Mouse (Mus musculus) gonadal fat pad, adult 2 months (tissue): ENCODE results near the gene Zfp36. TPM values are rescaled to one million over a fixed set of nuclear protein-coding genes. Genes with fewer than 3 reads are reported as not detected.

Experiments used
- DNase-seq: peaks from one replicate; pipeline ENCODE4 v3.0.0-alpha.2; 2012; ENCODE audit warnings: low read depth
- polyA plus RNA-seq: library from polyadenylated mRNA; depleted of rRNA; stranded (reverse); fragments of >200 nt; gene quantifications from 2 replicates; pipeline ENCODE4 v1.2.3, GENCODE M21; 2012; rRNA removed

Gene Zfp36
- polyA plus RNA-seq, 1 experiment, result 37.7 TPM

DNA sequence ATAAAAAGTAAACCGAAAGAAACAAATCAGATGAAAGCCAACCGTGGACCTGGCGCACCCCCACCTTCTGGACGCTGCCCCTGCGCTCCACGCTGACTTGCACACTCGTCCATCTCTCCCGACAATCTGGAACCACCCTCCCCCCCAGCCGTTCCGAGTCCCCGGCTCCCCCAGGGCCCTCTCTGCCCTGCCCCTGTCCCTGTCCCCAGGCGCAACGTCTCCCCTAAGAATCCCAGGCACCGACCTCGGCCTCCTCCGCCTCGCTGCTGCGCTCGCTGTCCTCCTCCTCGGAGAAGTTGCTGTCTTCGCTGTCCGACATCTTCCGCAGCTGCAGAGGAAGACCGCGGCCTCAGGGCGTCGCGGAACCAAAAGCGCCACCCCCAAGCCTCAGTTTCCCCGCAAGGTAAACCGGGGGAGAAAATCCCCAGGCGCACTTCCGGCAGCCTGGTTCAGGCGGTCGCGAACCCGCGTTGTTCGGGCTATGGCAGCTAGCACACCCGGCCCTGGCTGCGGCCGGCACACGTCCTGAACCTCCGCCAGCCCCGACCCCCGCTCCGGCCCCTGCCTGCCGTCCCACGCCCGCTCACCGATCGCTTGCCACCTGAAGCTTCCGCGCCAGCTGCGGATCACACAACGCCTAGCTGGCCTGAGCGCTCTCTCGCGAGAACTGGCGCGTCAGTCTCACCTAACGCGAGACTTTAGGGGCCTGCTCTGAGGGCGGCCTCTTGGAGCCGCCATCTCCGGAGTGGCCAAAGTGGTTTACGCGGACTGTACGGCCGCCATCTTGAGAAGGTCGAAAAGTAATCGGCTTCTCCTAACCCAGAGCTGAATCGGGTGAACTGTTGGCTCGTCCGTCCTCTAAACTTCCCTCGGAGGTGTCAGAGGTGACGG is 41.7 kb downstream of the Zfp36 start, which contains the start of gene Supt5:
Gene Supt5 (minus strand): TSS at position 639 of the 891 bp plus-strand sequence.
- DNase-seq, result peak; percentile 87

- no peak for DNase-seq
These were observed 44.6 kb downstream of the Zfp36 start for GRCm38 (mm10) chr7:28335471-28335870.

- no peak for DNase-seq
These were observed 45.5 kb downstream of the Zfp36 start for GRCm38 (mm10) chr7:28334534-28334933.

- DNase-seq, result no peak
These were observed 51.8 kb downstream of the Zfp36 start for GRCm38 (mm10) chr7:28328260-28328659.

Other genes with a start within 250 kb of the Zfp36 start
- 34.6 and 54.2 TPM in 2 replicates for gene Fbl, start 210.5 kb downstream of the Zfp36 start, polyA plus RNA-seq
- gene Dyrk1b, start 200.8 kb downstream of the Zfp36 start, polyA plus RNA-seq, result 23.6 and 30.9 TPM in 2 replicates
- gene Eid2, start 112.4 kb downstream of the Zfp36 start, polyA plus RNA-seq, result 6.4 and 7.2 TPM in 2 replicates
- 7.9 and 11.4 TPM in 2 replicates for gene Eid2b, start 102.5 kb downstream of the Zfp36 start, polyA plus RNA-seq
- gene Selenov, start 89.1 kb downstream of the Zfp36 start, polyA plus RNA-seq, result 1.0 and 1.2 TPM in 2 replicates
- 0.11 TPM in 2 replicates for gene Dll3, start 78.0 kb downstream of the Zfp36 start, polyA plus RNA-seq
- gene Timm50, start 68.2 kb downstream of the Zfp36 start, polyA plus RNA-seq, result 81.9 and 89.8 TPM in 2 replicates
- gene Supt5, start 41.5 kb downstream of the Zfp36 start, polyA plus RNA-seq, result 106 and 108 TPM in 2 replicates
- 901 and 971 TPM in 2 replicates for gene Rps16, start 29.6 kb downstream of the Zfp36 start, polyA plus RNA-seq
- 21.5 and 25.0 TPM in 2 replicates for gene Plekhg2, start 7.7 kb downstream of the Zfp36 start, polyA plus RNA-seq
- gene Med29, start 12.5 kb upstream of the Zfp36 start, polyA plus RNA-seq, result 49.8 and 58.9 TPM in 2 replicates
- gene Paf1, start 12.7 kb upstream of the Zfp36 start, polyA plus RNA-seq, result 78.0 and 96.3 TPM in 2 replicates
- 8.6 and 10.3 TPM in 2 replicates for gene Gmfg, start 57.2 kb upstream of the Zfp36 start, polyA plus RNA-seq
- gene Lrfn1, start 71.7 kb upstream of the Zfp36 start, polyA plus RNA-seq, result 6.6 and 7.1 TPM in 2 replicates
- gene Ifnl2, start 130.2 kb upstream of the Zfp36 start, polyA plus RNA-seq, result not detected in 2 replicates
- not detected in 2 replicates for gene Ifnl3, start 142.6 kb upstream of the Zfp36 start, polyA plus RNA-seq
- 0.86 and 6.9 TPM in 2 replicates for gene Sycn, start 160.6 kb upstream of the Zfp36 start, polyA plus RNA-seq
- gene Nccrp1, start 167.0 kb upstream of the Zfp36 start, polyA plus RNA-seq, result 0.23 and 0.65 TPM in 2 replicates
- 72.6 and 88.2 TPM in 2 replicates for gene Samd4b, start 217.9 kb upstream of the Zfp36 start, polyA plus RNA-seq
- 33.8 and 43.6 TPM in 2 replicates for gene Pak4, start 217.9 kb upstream of the Zfp36 start, polyA plus RNA-seq